Mouse (Mus musculus) neutrophil, adult 5-6 weeks (primary cell): Measurements from ENCODE around the gene Tox3. TPM values are rescaled to one million over a fixed set of nuclear protein-coding genes. Genes with fewer than 3 reads are reported as not detected.

Experiments used
- ATAC-seq: fragments of 151-379, 151-347 bp; 2 replicates; pipeline ENCODE4 v1.8.0; 2017; ENCODE audit warnings: mild to moderate bottlenecking, moderate TSS enrichment; ENCODE audit not compliant: insufficient number of reproducible peaks, poor library complexity, low FRiP score, severe bottlenecking; ENCODE audit errors: extremely low read depth
- total RNA-seq: library from RNA; stranded (forward); fragments of 200-1000 nt; gene quantifications from 2 replicates; pipeline ENCODE4 v1.2.3, GENCODE M21; 2017

The Tox3 gene
- total RNA-seq, 1 experiment from 2014 or later: 0.47 TPM

DNA sequence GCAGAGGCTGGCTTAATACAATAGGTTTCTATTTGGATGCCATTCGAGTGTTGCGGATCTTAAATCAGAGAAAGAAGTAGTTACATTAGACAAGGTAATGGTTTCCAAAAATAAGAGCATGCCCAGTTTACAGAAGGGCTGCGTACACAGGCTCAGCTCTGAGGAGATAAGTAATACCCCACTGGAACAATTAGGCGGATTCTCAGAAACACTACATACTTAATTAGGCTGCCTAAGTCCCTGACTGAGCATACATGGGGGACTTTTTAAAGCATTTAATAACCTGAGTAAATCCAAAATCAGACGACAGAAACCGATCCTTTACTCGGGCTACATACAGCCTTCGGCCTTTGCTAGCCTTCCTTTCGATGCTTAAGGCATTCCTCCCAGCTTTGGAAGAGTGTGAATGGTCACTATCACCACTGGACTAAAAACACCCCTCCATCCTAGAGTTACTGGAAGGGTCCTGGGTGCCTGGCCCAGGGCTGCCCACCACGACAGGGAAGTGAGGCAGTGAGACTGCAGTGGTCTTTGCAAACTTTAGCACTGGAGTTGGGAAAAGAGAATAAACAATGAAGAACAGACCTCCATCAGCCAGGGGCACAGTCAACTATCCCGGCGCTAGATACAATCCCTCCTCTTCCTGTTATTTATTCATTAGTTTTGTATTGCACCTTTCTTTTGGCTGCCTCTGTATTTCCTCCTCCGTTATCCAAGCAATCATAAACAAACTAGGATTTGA, 1.8 kb downstream of the Tox3 start:
- ATAC-seq: no peak

DNA sequence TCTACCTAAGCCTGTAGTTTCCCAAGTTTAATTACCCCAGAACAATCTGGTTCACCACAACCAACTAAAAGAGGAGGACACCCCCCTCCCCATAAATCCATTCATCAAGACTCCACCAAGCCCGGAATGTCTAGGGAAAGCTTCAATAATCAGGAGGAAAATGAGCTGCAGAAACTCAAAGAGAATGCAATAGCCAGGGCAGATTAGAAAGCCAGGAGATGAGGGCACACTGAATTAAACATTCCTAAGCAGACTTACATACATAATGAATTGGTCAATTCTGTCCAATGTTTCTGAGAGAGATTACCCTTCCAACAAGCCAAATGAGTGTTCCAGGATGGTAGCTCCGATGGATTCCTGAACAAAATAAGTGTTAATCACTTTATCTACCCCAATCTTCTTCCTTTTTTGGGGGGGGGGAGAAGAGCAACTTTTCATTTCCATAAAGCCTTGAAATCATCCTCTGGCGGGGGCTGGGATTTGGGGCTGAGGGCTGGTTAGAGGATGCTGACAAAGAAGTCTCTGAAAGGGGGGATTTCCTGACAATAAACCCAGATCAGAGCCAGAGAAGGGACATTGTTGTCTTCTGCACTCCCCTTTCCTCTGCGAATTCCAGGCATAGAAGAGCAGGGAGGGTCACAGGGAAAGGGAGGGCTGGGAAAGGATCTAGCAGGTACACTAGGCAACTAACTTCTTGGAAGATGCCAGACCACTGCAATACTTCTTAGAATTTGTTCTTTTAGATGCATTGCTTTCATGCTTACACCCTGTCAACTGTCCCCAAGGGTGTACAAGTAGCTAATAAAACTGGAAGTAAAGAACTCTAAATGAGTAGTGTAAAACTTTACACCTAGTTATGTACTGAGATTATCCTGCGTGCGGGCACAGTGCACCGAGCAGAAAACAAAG, 17.5 kb downstream of the Tox3 start:
- no peak for ATAC-seq

DNA sequence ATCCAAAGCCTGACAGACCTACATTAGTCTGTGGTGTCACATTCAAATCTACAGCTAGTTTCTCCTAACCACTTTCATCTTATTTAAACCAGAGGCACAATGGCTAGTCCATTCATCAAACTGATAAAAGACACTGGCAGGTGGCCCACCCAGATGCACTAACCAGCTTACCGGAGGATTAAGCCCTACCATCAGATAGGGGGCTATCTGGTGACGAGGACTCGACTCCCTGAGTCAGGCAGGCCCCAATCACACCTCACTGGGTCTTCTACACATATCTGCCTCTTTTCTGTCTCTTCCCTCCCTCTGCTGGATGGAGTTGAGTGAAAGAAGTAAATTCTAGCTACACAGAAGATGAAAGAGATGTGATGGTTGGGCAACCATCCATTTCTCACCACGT, 24.3 kb downstream of the Tox3 start:
- no peak for ATAC-seq

DNA sequence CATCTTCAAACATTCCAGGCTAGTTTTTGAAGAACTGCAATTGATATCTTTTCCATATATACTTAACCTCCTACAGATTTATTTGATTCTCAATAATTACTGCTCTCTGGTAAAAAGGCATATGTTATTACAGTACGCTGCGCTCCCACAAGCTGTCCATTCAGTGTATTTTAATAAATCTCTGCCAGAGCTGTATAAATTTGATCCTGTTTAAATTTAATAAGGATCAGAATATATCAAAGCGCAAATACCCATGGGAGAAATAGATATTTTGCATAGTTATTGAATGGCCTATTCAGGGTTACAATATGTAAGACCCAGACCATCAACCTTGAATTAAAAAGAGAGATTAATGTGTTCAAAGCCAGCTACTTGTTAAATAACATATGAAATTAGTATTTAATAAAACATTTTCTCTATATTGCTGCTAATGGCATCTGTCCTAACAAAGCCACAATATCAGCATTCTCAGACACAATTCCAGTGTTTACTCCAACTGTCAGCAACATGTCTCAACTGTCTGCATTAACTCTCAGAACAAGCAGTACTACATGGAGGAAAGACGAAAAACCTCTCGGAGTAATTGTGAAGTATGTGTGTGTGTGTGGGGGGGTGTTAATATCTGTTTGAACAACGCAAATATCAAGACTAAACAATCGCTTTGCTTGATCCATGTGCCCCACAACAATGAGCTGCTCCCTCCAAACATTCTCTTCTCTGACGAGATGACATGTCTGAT, 25.3 kb downstream of the Tox3 start:
- no peak for ATAC-seq

DNA sequence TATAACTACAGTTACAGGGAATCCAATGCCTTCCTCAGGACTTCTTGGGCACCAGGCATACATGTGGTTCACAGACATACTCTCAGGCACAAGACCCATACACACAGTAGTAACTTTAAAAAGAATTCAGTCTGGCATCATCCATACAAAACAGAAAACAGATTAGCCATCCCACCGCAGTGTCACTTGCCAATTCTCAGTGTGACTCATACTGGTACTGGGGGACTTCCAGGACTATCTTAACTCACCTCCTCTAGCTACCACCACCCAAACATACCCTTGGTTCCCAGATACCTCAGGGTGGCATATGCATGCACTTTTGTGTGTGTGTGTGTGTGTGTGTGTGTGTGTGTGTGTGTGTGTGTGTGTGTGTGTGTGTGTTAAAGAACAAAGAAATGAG, 26.9 kb downstream of the Tox3 start:
- ATAC-seq: no peak

DNA sequence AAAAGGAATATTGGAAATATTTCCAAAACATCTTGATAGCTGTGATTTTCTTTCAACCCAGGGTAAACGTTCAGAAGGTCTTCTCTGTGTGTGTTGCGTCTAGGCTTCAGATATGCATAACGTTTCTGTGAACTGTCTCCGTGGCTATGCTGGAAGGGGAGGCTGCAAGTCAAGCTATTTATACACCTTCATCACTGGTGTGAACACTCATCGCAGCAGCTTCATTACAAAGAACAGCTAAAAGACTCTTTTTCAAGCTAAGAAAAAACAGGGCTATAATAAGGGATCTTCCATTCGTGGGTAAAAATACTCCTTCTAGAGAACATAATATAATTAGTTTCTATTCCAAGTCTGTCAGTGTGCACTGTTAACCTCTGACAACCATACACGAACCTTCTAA, 33.8 kb downstream of the Tox3 start:
- no peak for ATAC-seq

DNA sequence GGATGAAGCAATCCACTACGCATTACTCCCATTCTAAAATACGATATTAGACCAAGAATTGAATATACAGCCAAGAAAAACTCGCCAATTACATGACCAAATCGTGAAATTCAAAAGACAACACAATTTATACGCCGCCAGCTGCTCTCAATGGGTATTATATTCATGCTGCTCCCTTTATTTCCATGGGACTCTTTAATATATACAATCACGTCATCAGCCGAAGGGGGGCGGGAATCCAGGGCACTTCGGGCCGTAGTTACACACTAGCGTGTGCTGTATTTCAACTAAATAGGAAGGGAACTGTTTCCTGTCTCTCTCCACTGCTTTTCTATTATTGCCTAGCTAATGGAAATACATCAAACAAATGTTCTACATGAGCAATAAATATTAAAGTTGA, 45.2 kb downstream of the Tox3 start:
- ATAC-seq: no peak

DNA sequence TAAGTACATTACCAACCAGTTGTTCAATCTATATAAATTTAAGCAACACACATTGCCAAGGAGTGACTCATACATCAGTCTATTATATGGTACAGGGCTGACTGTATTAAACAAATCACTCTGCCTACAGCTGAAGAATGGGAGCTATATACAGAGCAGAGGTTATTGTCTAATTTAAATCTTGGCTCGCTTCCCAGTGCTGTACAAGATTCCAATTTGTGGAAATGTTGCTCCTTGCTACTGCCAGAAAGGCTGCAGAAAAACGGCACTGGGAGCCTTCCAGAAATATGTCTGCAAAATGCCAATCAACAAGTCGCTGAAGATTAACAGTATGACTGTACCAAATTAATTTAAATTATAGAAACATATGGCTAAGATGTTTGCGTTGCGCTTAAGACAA, 45.9 kb downstream of the Tox3 start:
- ATAC-seq: no peak

DNA sequence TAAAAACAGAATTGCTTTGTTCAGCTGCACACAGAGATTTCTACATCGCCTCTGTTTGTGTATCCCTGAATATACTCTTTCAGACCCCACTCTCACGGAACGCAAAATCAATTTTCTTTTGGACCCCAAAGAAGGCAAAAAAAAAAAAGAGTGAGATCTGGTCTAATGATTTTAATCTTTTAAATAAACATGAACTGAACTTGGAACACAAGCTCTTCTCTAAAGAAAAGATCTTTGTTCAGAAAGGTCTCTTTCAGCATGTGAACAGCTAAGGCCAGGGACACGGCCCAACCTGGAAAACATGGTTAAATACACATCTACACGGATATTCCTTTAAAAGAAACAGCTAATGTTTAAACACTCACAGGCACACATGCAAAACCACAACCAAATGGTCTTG, 46.6 kb downstream of the Tox3 start:
- ATAC-seq: no peak

DNA sequence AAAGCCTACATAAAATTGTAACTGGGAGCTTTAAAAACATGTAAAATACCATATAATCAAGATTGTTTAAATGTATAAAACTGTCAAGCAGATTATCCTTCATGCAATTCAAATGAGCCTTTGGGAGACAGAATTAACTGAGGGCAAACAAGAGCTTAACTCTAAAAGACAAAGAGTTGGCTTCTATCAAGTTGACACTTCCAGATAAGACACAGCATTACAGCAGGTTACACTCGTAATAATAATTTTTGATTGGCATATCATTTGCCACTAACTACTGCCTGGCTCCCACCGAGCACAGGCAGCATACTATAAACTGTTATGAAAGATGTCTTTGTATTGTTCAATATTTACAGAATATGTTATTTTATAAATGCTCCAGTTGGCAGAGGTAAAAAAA, 47.2 kb downstream of the Tox3 start:
- no peak for ATAC-seq

DNA sequence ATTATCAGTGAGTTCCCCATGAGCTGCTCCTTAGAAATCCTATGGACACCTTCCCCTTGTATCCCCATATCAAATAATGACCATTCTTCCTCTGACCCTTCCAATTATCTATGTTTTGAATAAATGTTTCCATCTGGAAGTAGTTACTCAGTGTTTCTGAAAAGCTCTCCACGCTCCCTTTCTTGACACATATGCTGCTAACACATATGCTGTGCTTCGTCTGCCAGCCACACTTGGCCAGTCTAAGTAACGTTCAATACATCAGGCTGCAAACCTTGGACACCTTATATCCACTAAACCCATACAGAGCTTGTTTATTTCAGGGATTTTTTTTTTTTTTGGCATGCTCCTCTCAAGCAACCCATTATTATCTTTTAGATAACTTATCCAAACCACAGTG, 54.1 kb downstream of the Tox3 start:
- no peak for ATAC-seq

DNA sequence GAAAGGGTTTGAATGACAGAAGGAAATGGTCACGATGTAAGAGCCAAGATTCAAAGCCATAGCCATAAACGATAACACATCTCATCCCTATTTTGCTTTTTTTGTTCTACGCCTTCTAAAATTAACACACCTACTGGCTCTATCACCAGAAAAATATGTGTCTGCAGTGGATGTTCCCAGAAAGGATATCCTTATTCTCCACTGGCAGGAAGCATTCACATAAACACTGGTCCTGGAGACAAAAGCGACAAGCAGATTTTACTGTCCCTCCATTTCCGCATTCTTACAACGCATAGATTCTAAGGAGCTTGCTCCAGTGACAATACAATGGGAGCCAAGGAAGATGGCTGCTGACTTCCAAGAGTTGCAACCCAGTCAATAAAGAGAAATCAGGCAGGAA, 57.3 kb downstream of the Tox3 start:
- ATAC-seq: no peak

DNA sequence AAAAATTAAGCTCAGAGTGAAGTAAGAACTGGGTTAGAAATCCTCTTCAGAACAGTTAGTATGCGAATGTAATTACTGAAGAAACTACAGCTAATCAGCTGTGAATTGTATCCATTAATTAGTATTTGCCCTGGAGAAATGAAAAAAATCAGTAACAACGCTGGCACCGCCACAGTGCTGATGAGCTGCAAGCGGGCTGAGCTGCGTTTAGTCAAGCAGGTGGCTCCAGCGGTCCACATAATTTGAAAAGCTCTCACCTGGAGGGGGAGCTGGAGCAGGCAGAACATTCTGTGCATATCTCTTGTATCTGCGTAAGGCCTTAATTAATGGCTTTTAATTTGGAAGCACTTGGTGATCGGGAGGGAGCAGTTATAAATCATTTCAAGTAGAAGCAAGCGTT, 71.4 kb downstream of the Tox3 start:
- ATAC-seq: no peak

DNA sequence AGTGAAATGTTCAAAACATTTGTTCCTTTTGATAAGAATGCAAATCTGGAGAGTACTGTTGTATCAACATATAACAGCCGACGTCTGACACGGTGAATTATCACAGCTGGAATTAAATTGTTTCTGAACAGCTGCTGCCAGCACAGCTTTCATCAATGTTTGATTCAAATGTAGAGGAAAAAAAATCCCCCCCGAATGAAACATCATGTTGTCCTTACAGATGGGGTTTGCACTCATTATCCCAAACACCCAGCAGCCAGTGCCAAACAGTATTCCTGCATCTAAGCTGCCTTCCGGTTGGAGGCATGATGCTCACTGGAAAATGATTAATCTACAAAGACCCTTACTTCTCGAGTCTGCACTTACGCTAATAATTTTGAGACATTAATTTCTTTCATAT, 75.0 kb downstream of the Tox3 start:
- ATAC-seq: no peak

DNA sequence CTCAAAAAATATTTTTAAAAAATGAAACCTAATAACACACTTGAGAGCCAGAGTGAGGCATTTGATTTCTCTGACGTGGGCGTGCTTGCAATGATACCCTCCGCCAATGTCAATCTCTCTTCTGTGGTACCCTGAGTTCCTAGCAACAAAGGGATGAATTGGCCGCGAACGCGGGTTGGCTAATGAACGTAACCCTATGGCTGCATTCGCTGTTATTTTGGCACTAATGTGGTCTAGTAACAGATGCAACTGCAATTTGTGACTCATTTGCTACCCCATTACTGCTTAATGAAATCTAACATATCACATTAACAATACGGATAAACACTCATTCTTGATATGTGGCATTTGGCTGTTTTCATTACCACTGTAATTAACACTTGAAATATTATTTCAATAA, 76.2 kb downstream of the Tox3 start:
- no peak for ATAC-seq

DNA sequence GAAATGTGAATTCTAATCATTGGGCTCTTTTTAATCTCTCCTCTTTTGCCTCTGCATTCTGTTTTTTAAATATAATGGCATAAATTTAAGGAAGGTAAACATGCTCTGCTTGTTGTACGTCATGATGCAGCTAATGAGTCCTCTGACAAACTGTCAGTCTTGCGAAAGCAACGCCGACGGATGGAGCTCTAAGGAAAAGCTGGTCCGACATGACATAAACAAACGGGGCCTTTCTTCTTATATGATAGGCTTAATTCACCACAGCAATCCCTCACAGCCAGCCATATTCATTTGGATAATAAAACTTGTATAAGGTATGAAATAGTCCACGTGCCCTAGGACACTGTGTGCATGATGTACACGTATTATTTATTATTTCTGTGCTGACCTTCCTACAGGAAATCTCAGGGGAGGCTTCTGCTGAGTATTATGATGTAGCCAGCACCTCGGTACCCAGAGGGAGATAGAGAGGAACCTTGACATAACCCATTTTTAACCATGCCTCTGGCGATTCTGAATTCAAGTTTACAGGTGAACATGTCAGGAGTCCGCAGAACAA, 80.4 kb downstream of the Tox3 start:
- no peak for ATAC-seq

DNA sequence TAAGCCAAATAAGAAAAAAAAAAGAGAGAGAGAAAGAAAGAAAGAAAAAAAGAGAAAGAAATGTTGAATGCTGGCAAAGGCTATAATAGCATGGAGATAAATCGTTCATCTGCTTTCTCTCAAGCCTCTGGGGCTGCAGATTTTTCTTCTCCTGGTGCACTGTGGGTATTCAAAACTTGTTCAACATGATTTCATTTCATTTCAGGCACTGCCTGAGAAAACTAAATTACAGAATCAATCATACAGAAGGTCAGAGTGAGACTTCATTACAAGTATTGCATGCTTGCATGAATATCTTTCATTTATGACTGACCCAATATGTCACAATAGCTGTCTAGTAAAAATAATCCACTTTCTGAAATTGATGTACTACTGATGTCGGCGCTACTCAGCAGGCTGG, 81.2 kb downstream of the Tox3 start:
- no peak for ATAC-seq

DNA sequence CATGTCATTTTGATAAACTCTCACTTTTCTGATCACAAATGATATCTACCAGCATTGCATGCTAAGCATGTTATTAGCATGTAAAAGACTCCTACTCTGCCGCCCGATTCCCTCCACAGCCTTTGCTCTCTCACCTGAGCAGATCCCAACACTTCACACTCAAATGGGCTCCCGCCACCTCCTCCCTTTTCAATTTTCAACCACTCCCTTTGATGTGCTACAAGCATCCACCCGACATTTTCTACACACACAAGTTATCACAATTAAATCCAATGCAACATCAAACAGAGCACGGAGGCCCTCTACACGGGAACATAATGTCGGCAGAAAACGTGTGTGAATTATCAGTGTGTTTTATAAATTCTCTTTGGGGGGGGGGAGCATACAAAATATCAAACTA, 81.9 kb downstream of the Tox3 start:
- ATAC-seq: no peak

DNA sequence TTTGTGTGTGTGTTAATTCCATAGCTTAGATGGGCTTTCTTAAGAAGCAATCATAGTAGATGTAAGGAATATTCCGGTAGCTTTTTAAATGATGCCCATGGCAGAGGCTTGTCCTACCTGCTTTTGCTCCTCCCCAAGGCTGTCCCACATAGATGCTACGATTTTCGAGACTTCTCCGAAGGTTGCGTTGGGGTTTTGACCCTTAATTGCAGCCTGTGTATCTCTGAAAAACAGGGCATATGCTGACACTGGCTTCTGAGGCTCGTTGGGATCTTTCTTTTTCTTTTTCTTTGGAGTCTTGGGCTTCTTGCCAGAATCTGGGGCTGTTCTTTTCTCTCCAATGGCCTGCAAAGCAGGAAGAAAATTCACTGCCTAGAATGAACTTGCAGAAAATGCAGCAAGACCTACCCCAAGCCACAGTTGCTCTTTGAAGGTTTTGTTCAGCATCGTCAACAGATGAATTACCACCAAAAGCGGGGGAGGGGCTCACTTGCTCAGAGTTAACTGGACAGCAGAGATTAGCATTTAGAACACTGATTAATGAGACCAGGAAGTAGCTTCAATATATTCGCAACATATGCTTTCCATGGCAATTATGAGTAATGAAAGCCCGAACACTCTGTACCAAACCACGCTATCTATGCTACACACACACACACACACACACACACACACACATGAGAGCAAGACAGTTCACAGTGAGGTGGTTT, 93.8 kb downstream of the Tox3 start:
- no peak for ATAC-seq
